Mouse (Mus musculus): ENCODE results near the gene Chmp4b. TPM values are rescaled to one million over a fixed set of nuclear protein-coding genes. Genes with fewer than 3 reads are reported as not detected.

Gene Chmp4b
- polyA plus RNA-seq, 1 experiment, result 116 TPM

DNA sequence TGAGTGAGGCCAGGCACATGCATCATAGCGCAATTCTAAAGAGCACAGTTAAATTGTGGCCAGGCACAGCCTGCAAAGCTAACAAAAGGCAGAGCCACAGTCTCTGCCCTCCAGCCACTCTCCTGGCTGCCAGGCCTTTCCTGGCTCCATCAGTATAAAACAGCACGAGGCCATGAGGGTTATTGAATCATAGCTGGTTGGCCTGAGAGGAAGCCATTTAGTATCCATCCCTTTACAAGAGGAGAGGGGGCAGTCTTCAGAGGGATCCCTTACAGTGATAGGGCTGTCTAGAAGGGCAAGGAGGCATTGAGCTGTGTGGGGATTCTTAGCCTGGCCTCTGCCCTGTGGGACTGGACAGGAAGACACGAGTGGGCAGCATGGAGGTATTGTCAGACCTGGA lies 60.2 kb downstream of the Chmp4b start:
- Histone ChIP-seq H3K27me3 (ENCODE audit: control insufficient read depth, insufficient read depth, low read length, poor library complexity, severe bottlenecking) (no peaks in the 10 kb centered on the region), H3K9me3 (replicated peaks; ENCODE audit: control insufficient read depth, insufficient read depth, low read length, poor library complexity, severe bottlenecking) (no peaks in the 10 kb centered on the region), H3K4me1 (ENCODE audit: control insufficient read depth, insufficient read depth, low read length) (no peaks in the 10 kb centered on the region), H3K27ac (ENCODE audit: insufficient read depth, low read length) (no peak overlapping the region), H3K4me3 (ENCODE audit: low read depth, low read length) (no peak overlapping the region), H3K36me3 (ENCODE audit: control insufficient read depth, insufficient read depth, low read length, poor library complexity, severe bottlenecking) (no peaks in the 10 kb centered on the region), H3K9ac (ENCODE audit: low read depth, poor library complexity, severe bottlenecking) (no peak overlapping the region)
- TF ChIP-seq POLR2A (IDR thresholded peaks at IDR 0.05; ENCODE audit: insufficient read depth, low read length) (no peak), EP300 (IDR thresholded peaks at IDR 0.05; ENCODE audit: insufficient read depth, low read depth, low read length) (no peak), CTCF (IDR thresholded peaks at IDR 0.05; ENCODE audit: low read depth, low read length) (no peak)

DNA sequence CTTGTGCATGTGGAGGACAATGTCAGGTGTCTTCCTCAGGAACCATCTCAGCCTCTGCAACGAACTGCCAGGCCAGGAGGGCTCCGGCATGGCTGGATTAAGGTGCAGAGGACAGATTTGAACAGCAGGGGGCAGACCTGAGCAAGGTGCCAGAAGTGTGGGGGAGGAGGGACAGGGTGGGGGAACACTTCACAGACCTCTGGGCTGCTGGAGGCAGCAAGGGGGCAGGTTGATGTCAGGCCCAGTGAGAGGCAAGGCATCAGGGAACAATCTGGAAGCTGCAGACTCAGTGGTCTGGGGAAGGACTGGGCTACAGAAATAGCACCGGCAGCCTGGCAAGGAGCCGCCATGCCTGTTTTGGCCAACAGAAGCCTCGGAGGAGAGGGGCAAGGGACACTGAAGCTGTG lies 60.8 kb downstream of the Chmp4b start:
- H3K4me1 ChIP-seq (ENCODE audit: control insufficient read depth, insufficient read depth, low read length), result no peaks in the 10 kb centered on the region
- no peak overlapping the region for H3K9ac ChIP-seq (ENCODE audit: low read depth, poor library complexity, severe bottlenecking)

DNA sequence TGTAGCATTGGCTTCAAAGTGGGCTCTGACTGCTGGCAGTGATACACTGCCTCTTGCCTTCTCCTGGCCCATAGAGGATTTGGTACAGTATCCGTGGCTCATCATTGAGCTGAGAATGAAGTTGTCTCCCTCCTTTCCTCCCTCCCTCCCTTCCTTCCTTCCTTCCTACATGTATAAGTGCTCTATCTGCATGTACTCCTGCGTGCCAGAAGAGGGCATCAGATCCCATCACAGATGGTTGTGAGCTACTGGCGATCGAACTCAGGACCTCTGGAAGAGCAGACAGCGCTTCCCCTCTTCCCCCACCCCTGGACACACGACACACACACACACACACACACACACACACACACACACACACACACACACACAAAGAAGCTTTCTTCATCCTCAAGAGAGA lies 61.6 kb downstream of the Chmp4b start:
- H3K4me1 ChIP-seq (ENCODE audit: control insufficient read depth, insufficient read depth, low read length), result no peaks in the 10 kb centered on the region
- no peak overlapping the region for H3K4me3 ChIP-seq (ENCODE audit: low read depth, low read length)
- no peak overlapping the region for H3K27ac ChIP-seq (ENCODE audit: insufficient read depth, low read length)
- TF ChIP-seq CTCF (IDR thresholded peaks at IDR 0.05; ENCODE audit: low read depth, low read length), result peak; percentile 52
- no peak for TF ChIP-seq POLR2A (IDR thresholded peaks at IDR 0.05; ENCODE audit: insufficient read depth, low read length)
- TF ChIP-seq EP300 (IDR thresholded peaks at IDR 0.05; ENCODE audit: insufficient read depth, low read depth, low read length), result no peak
- H3K27me3 ChIP-seq (ENCODE audit: control insufficient read depth, insufficient read depth, low read length, poor library complexity, severe bottlenecking), result no peaks in the 10 kb centered on the region
- no peak overlapping the region for H3K9ac ChIP-seq (ENCODE audit: low read depth, poor library complexity, severe bottlenecking)
- H3K9me3 ChIP-seq (replicated peaks; ENCODE audit: control insufficient read depth, insufficient read depth, low read length, poor library complexity, severe bottlenecking), result no peaks in the 10 kb centered on the region
- no peaks in the 10 kb centered on the region for H3K36me3 ChIP-seq (ENCODE audit: control insufficient read depth, insufficient read depth, low read length, poor library complexity, severe bottlenecking)

More for the DNA sequence above, 60.8 kb downstream of the Chmp4b start:
- H3K27ac ChIP-seq (ENCODE audit: insufficient read depth, low read length), result no peak overlapping the region
- no peaks in the 10 kb centered on the region for H3K9me3 ChIP-seq (replicated peaks; ENCODE audit: control insufficient read depth, insufficient read depth, low read length, poor library complexity, severe bottlenecking)
- TF ChIP-seq CTCF (IDR thresholded peaks at IDR 0.05; ENCODE audit: low read depth, low read length) (peak; percentile 91), EP300 (IDR thresholded peaks at IDR 0.05; ENCODE audit: insufficient read depth, low read depth, low read length) (no peak), POLR2A (IDR thresholded peaks at IDR 0.05; ENCODE audit: insufficient read depth, low read length) (no peak)
- H3K36me3 ChIP-seq (ENCODE audit: control insufficient read depth, insufficient read depth, low read length, poor library complexity, severe bottlenecking), result no peaks in the 10 kb centered on the region
- H3K4me3 ChIP-seq (ENCODE audit: low read depth, low read length), result peak overlapping the region; percentile 11; the same call in 1 of the 2 replicates
- H3K27me3 ChIP-seq (ENCODE audit: control insufficient read depth, insufficient read depth, low read length, poor library complexity, severe bottlenecking), result no peaks in the 10 kb centered on the region

DNA sequence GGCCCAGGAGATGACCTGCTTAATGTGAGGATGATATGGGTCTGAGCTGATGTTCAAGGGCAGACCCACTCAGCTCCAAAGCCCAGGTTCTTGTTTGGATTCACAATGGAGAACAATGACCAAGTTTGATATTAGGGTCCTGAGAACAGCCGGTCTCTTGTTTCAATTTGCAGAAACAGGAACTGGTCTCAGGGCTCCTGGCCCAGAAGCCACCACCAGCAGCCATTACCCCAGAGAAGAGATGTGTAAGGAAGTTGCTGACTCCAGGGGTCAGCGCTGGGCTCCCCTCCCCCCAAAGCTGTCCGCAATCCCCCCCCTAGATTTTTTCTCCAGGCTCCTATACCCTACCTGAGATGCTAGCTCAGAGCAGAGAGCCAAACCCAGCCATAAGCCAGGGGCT lies 62.5 kb downstream of the Chmp4b start:
- Histone ChIP-seq H3K27me3 (ENCODE audit: control insufficient read depth, insufficient read depth, low read length, poor library complexity, severe bottlenecking) (no peaks in the 10 kb centered on the region), H3K9me3 (replicated peaks; ENCODE audit: control insufficient read depth, insufficient read depth, low read length, poor library complexity, severe bottlenecking) (no peaks in the 10 kb centered on the region), H3K9ac (ENCODE audit: low read depth, poor library complexity, severe bottlenecking) (no peak overlapping the region), H3K27ac (ENCODE audit: insufficient read depth, low read length) (no peak overlapping the region), H3K36me3 (ENCODE audit: control insufficient read depth, insufficient read depth, low read length, poor library complexity, severe bottlenecking) (no peaks in the 10 kb centered on the region), H3K4me3 (ENCODE audit: low read depth, low read length) (no peak overlapping the region), H3K4me1 (ENCODE audit: control insufficient read depth, insufficient read depth, low read length) (no peaks in the 10 kb centered on the region)
- TF ChIP-seq CTCF (IDR thresholded peaks at IDR 0.05; ENCODE audit: low read depth, low read length) (no peak), EP300 (IDR thresholded peaks at IDR 0.05; ENCODE audit: insufficient read depth, low read depth, low read length) (no peak), POLR2A (IDR thresholded peaks at IDR 0.05; ENCODE audit: insufficient read depth, low read length) (no peak)

DNA sequence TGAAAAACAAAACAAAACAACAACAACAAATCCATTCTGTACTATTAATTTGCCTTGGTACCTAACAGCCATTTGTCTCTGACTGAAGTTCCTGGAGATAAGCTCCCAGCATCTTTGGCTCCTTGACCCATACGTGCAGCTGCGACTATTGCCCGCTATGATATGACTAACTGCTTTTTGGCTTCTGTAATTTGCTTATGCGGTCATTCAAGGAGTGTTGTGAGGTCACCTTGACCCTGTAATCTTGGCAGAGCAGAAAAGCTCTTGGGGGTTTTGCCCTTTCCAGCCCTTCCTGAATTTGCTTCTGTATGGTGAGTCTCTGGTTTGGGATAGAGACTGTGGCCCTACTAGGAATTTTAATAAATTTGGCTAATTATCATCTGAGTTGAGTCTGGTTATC lies 65.1 kb downstream of the Chmp4b start:
- no peak overlapping the region for H3K4me3 ChIP-seq (ENCODE audit: low read depth, low read length)
- no peak overlapping the region for H3K27ac ChIP-seq (ENCODE audit: insufficient read depth, low read length)
- H3K9ac ChIP-seq (ENCODE audit: low read depth, poor library complexity, severe bottlenecking), result no peak overlapping the region
- H3K27me3 ChIP-seq (ENCODE audit: control insufficient read depth, insufficient read depth, low read length, poor library complexity, severe bottlenecking), result no peaks in the 10 kb centered on the region
- TF ChIP-seq EP300 (IDR thresholded peaks at IDR 0.05; ENCODE audit: insufficient read depth, low read depth, low read length), result no peak
- TF ChIP-seq POLR2A (IDR thresholded peaks at IDR 0.05; ENCODE audit: insufficient read depth, low read length), result no peak
- no peaks in the 10 kb centered on the region for H3K36me3 ChIP-seq (ENCODE audit: control insufficient read depth, insufficient read depth, low read length, poor library complexity, severe bottlenecking)
- H3K4me1 ChIP-seq (ENCODE audit: control insufficient read depth, insufficient read depth, low read length), result no peaks in the 10 kb centered on the region
- H3K9me3 ChIP-seq (replicated peaks; ENCODE audit: control insufficient read depth, insufficient read depth, low read length, poor library complexity, severe bottlenecking), result no peaks in the 10 kb centered on the region

DNA sequence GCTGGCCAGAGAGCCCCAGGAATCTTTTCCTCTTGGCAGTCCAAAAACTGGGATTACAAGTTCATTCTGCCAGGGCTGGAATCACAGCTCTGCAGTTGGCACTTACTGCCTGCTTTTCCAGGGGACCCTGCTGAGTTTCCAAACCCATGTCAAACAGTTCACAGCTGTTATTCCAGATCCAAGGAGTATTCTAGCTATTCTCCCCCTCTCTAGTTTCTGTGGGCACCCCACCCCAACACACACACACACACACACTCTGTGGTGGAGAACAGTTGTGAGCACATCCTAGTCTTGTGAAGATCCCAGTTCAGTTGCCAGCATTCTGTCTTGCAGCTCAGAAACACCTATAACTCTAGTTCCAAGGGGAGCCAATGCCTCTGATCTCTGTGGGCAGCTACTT lies 65.6 kb downstream of the Chmp4b start:
- H3K36me3 ChIP-seq (ENCODE audit: control insufficient read depth, insufficient read depth, low read length, poor library complexity, severe bottlenecking), result no peaks in the 10 kb centered on the region
- TF ChIP-seq CTCF (IDR thresholded peaks at IDR 0.05; ENCODE audit: low read depth, low read length) (no peak), EP300 (IDR thresholded peaks at IDR 0.05; ENCODE audit: insufficient read depth, low read depth, low read length) (no peak), POLR2A (IDR thresholded peaks at IDR 0.05; ENCODE audit: insufficient read depth, low read length) (no peak)
- no peaks in the 10 kb centered on the region for H3K4me1 ChIP-seq (ENCODE audit: control insufficient read depth, insufficient read depth, low read length)
- no peak overlapping the region for H3K27ac ChIP-seq (ENCODE audit: insufficient read depth, low read length)
- no peak overlapping the region for H3K9ac ChIP-seq (ENCODE audit: low read depth, poor library complexity, severe bottlenecking)
- no peaks in the 10 kb centered on the region for H3K27me3 ChIP-seq (ENCODE audit: control insufficient read depth, insufficient read depth, low read length, poor library complexity, severe bottlenecking)
- no peaks in the 10 kb centered on the region for H3K9me3 ChIP-seq (replicated peaks; ENCODE audit: control insufficient read depth, insufficient read depth, low read length, poor library complexity, severe bottlenecking)
- no peak overlapping the region for H3K4me3 ChIP-seq (ENCODE audit: low read depth, low read length)
